Mouse (Mus musculus) thymus, adult 18-20 months (tissue): ENCODE measurements around the gene Mlx.
A peak's percentile ranks its signal among the peaks of the same experiment; 100 is the strongest.
"Not testable (repeated sequence)": the region's sequence is repeated elsewhere in the genome, so short reads cannot be mapped to it uniquely, and the experiment has no call there.

ENCODE experiments used
- DNase-seq, 2 experiments: peaks; one replicate each; pipeline ENCODE4 v3.0.0; 2022; ENCODE audit warnings: mixed read lengths in 2 of 2

Gene Mlx

DNA sequence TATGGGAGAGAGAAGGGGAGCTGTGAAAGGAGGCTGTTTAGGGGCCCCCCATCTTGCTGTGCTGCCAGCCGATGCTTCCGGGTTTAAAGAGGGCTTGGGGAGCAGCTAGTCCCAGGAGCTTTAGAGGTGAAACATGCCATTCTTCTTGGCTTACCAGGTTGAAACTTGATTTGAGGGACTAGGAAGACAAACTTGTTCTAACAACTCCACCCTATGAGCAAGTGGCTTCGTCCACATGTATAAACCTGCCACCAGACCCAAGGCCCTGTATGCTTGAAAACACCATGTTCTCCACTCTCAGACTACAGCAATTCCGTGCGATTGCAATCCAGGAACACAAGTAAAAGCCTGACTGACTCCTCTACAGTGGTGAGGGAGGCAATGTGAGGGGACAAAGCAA lies 15.9 kb downstream of the Mlx start:
- DNase-seq, result no peak

DNA sequence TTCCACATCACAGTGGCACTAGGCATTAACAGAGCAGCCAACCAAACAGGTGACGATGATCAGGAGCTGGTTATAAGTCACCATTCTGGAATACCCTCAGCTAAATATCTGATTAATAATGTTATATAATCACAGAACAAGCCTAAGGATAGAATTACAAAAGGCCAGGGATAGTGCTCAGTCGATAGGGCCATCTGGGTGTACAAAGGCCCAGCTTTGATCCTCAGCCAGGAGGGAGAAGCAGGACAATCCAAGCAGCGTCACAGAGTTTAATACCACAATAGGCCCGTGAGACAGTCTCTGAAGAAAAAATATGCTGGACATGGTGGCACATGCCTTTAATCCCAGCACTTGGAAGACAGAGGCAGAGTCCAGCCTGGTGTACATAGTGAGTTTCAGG lies 22.3 kb downstream of the Mlx start:
- DNase-seq, result no peak

GRCm38 (mm10) chr11:101110708-101111107 lies 23.6 kb downstream of the Mlx start:
- no peak for DNase-seq

GRCm38 (mm10) chr11:101111178-101111577 lies 24.1 kb downstream of the Mlx start:
- no peak for DNase-seq

- no peak for DNase-seq
Observed at GRCm38 (mm10) chr11:101112186-101112585, 25.1 kb downstream of the Mlx start.

GRCm38 (mm10) chr11:101115564-101115963 lies 28.5 kb downstream of the Mlx start:
- DNase-seq, result no peak

DNA sequence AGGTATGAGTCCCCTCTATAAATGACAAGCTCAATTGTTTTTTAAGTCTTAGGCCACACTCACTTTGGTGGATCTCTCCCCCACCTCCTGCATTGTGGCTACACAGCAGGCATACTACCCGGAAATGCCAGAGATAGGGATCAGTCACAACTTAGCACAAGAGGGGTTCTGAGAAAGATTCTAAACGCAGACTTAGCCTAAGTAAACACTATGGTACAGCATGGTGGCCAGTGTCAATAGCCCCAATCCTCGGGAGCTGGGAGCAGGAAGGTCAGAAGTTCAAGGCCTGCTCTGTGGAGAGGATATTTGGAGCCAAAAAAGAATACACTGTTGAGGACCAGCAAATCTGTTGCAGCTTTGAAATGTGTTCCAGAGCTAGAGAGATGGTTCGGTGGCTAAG lies 31.0 kb downstream of the Mlx start:
- DNase-seq, result no peak

- DNase-seq, result peak in 1 of 2 experiments; percentile 20
Observed at GRCm38 (mm10) chr11:101119131-101119760, 32.2 kb downstream of the Mlx start.

DNA sequence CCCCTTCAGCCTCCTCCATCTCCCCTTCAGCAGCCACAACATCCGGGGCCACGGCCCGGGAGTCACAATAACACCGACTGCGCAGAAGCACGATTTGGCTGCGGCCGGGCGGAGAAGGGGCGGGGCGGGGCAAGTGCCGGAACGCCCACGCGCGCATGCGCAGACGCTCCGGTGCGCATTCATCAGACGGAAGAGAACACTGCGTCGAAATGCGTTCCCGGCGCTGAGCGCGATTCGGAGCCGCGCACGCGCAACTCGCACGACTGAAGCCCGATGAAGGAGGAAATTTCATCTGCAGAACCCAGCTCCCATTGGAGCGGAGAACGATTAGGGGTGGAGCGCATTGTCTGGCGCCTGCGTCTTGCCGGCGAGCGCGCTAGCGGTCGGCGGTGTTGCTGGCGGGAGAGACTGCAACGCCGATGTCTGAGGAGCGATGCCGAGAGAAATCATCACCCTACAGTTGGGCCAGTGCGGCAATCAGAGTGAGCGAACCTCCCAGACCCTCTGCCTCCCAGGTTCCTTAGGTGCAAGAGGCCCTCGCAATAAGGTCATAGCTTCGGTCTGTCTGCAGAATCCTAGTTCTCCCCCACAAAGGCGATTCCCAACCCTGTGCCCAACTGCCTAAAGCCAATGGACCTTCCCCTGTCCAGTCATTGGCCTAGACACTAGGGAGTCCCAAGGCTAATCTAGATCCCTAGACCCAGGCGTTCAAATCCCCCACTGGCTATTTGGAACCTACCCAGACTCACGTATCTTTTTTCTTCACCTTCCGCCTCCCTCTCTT lies 32.9 kb downstream of the Mlx start, which contains the start of the genes Retreg3 and Tubg1:
Retreg3 (minus strand) TSS at position 133 of the 784 bp plus-strand sequence.
Tubg1 (plus strand) TSS at position 178 of the 784 bp plus-strand sequence.
- DNase-seq, result peak; percentile 98

- DNase-seq, result no peak
Observed at GRCm38 (mm10) chr11:101120545-101121188, 33.6 kb downstream of the Mlx start.

DNA sequence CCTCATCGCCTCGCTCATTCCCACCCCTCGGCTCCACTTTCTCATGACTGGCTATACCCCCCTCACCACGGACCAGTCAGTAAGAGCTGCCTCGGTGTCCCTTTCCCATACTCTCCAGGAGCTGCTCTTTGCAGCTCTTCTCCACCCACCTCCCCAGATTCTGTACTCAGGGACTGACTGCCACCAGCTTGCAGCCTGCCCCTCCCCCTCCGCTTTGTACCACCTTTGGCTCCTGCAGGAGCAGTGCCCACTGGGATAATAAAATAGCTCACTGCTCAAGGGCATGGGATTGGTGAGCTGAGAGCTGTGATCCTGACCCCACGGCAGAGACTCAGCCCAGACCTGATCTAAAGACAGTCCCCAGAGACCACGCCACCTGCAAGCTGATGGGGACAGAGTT lies 37.4 kb downstream of the Mlx start:
- not testable (repeated sequence) for DNase-seq

DNA sequence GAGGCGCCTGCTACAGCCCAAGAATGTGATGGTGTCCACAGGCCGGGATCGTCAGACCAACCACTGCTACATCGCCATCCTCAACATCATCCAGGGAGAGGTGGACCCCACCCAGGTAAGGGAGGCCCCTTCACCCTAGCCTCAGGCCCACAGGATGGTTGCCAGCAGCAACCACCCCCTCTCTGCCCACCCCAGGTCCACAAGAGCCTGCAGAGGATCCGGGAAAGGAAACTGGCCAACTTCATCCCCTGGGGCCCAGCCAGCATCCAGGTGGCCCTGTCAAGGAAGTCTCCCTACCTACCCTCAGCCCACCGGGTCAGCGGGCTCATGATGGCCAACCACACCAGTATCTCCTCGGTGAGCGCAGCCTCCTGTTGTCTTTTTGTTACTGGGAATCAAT lies 37.9 kb downstream of the Mlx start:
- not testable (repeated sequence) for DNase-seq

DNA sequence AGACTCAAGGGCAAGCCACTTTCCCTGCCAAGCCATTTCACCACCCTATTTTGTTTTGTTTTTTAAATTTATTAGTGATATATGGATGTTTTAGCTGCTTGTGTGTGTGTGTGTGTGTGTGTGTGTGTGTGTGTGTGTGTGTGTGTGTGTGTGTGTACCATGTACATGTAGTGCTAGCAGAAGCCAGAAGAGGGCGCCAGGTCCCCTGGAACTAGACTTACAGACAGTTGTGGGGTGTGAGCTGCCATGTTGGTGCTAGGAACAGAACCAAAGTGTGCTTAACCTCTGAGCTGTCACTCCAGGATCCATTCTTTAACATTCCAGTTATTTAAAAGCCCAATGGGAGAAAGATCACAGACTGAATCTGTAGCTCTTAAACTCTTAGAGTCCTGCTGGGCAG lies 40.0 kb downstream of the Mlx start:
- DNase-seq, result no peak

- DNase-seq, result no peak
Observed at GRCm38 (mm10) chr11:101128996-101129577, 42.0 kb downstream of the Mlx start.

- DNase-seq, result no peak
Observed at GRCm38 (mm10) chr11:101130056-101130756, 43.1 kb downstream of the Mlx start.

GRCm38 (mm10) chr11:101131187-101131586 lies 44.1 kb downstream of the Mlx start:
- DNase-seq, result no peak

- no peak for DNase-seq
Observed at GRCm38 (mm10) chr11:101131701-101132100, 44.6 kb downstream of the Mlx start.

DNA sequence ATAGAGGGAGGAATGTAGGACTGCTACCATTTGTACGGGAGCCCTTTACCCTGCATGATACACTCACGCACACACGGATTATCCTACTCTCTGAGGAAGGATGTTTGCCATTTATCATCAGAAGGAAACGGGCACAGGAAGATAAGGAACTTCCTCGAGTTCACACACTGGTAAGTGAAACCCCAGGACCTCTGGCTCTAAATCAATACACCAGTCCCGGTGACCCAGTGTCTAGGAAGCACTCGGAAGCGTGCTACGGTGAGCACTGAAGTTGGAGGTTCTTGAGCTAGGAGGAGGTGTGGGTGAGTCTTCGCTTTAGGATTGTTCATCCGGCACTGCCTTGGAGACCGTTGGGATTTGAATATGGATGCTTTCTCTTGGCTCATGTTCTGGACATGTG lies 46.0 kb downstream of the Mlx start:
- DNase-seq, result no peak

DNA sequence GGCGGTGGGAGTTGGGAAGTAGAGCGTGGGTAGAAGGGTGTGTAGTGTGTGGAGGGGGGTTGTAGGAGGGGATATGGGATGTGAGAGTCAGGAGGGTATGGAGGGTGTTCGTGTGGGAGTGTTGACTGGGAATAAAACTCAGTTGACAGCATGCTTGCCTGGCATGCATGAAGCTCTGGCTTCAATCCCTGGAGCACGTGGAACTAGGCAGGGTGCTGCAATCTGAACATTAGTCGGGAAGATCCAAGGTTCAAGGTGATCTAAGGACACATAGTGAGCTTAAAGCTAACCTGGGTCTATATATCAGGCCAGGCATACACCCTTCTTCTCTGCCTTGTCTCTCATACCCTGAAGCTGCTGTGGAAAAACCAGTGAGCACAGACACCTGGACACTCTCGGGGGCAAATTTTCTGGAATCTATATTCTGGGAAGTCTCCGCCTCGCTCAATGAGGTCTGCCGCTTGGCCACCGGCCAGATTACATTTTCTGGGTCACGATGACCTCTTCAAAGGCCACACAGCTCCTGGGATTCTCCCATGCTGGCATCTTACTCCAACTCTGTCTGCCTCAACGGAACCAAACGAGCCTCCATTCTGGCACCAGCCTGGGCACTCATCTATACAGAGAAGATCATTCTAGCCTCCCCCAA lies 47.3 kb downstream of the Mlx start:
- no peak for DNase-seq

- DNase-seq, result no peak
Observed at GRCm38 (mm10) chr11:101137000-101137399, 49.9 kb downstream of the Mlx start.

DNA sequence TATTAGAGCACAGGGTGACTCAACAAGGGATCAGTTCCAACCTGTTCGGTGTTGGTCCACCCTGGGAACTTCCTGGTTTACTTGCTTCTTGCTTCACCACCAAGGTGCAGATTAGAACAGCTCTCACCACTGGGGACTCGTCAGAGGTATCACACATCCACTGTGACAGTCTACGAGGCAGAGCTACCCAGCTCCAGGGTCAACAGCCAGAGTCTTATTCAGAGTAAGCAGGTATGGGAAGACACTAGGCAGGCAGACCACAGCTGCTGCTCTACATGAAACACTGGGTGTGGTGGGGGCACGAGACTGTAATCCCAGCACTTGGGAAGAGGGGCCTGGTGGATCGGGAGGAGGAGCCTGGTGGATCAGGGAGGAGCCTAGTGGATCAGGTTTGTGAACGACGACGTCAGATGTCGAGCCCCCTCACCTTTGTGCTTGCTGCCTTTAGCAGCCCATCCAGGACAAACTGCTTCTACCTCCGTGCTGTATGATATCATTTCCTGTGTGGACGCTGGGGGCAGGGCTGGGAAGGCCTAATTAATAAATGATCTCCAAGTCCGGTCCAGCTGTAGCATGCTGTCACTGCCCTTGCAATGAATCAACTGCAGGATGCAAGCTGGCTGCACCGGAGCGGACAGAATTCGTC lies 51.6 kb downstream of the Mlx start:
- DNase-seq, result no peak
